Mouse (Mus musculus) embryo, embryonic 9.5 days (tissue): ENCODE measurements around the gene Dcaf7.
"Not testable (repeated sequence)": the region's sequence is repeated elsewhere in the genome, so short reads cannot be mapped to it uniquely, and the experiment has no call there.

Experiments used
- DNase-seq: peaks from one replicate; pipeline ENCODE4 v3.0.0-alpha.2; 2017; ENCODE audit errors: extremely low spot score

The Dcaf7 gene

GRCm38 (mm10) chr11:106036548-106037417 lies at the start of gene Dcaf7:
Gene Dcaf7 (plus strand): TSS chr11:106036872.
- peak; percentile 99 for DNase-seq

- no peak for DNase-seq
These were observed 49.2 kb upstream of the Dcaf7 start for GRCm38 (mm10) chr11:105987446-105987845.

GRCm38 (mm10) chr11:105989446-105989845 lies 47.2 kb upstream of the Dcaf7 start:
- no peak for DNase-seq

GRCm38 (mm10) chr11:105990231-105990630 lies 46.4 kb upstream of the Dcaf7 start:
- no peak for DNase-seq

GRCm38 (mm10) chr11:105994375-105994774 lies 42.3 kb upstream of the Dcaf7 start, which contains the start of gene Ace3:
Gene Ace3 (plus strand): TSS chr11:105994675.
- DNase-seq: no peak

- no peak for DNase-seq
These were observed 36.6 kb upstream of the Dcaf7 start for GRCm38 (mm10) chr11:106000062-106000461.

- no peak for DNase-seq
These were observed 35.0 kb upstream of the Dcaf7 start for GRCm38 (mm10) chr11:106001718-106002117.

- DNase-seq: no peak
These were observed 32.1 kb upstream of the Dcaf7 start for GRCm38 (mm10) chr11:106004576-106004975.

- no peak for DNase-seq
These were observed 30.7 kb upstream of the Dcaf7 start for GRCm38 (mm10) chr11:106005970-106006369.

- DNase-seq: peak; percentile 80
These were observed 28.9 kb upstream of the Dcaf7 start, which contains the start of gene Kcnh6 for GRCm38 (mm10) chr11:106007821-106008220. Gene Kcnh6 (plus strand): TSS chr11:106008124.

GRCm38 (mm10) chr11:106012711-106013110 lies 24.0 kb upstream of the Dcaf7 start:
- DNase-seq: no peak

GRCm38 (mm10) chr11:106013556-106014225 lies 23.0 kb upstream of the Dcaf7 start:
- no peak for DNase-seq

GRCm38 (mm10) chr11:106016440-106016839 lies 20.2 kb upstream of the Dcaf7 start:
- no peak for DNase-seq

- DNase-seq: peak; percentile 28
These were observed 16.5 kb upstream of the Dcaf7 start for GRCm38 (mm10) chr11:106020051-106020763.

- DNase-seq: no peak
These were observed 10.9 kb upstream of the Dcaf7 start for GRCm38 (mm10) chr11:106025774-106026173.

- DNase-seq: peak; percentile 49
These were observed 10.1 kb upstream of the Dcaf7 start for GRCm38 (mm10) chr11:106026465-106027151.

- DNase-seq: no peak
These were observed 9.1 kb upstream of the Dcaf7 start for GRCm38 (mm10) chr11:106027607-106028006.

- not testable (repeated sequence) for DNase-seq
These were observed 4.6 kb upstream of the Dcaf7 start for GRCm38 (mm10) chr11:106032074-106032473.

- DNase-seq: peak; percentile 39
These were observed 3.2 kb upstream of the Dcaf7 start for GRCm38 (mm10) chr11:106033491-106033919.

GRCm38 (mm10) chr11:106034986-106035385 lies 1.7 kb upstream of the Dcaf7 start:
- no peak for DNase-seq

GRCm38 (mm10) chr11:106037418-106037751 lies 713 bp downstream of the Dcaf7 start:
- peak; percentile 53 for DNase-seq

- DNase-seq: no peak
These were observed 7.7 kb downstream of the Dcaf7 start for GRCm38 (mm10) chr11:106044349-106044748.
